Mouse (Mus musculus) heart, postnatal 14 days (tissue): ENCODE measurements around the gene Mad1l1. TPM values are rescaled to one million over a fixed set of nuclear protein-coding genes. Genes with fewer than 3 reads are reported as not detected.

Experiments
- DNase-seq, 2 experiments: peaks; one replicate each; pipeline ENCODE4 v3.0.0; 2021 to 2022
- intact Hi-C: fragments of 180-260 bp; cut with DNase I; formaldehyde crosslinking; loops from one replicate; pipeline ENCODE4 v1.15.1; 2025
- total RNA-seq, 2 experiments: library from RNA; stranded (reverse); gene quantifications; 2 replicates each; pipeline ENCODE4 v1.2.3; 2021

The Mad1l1 gene
- total RNA-seq, 2 experiments from 2014 or later = 14.7 to 14.8 TPM

DNA sequence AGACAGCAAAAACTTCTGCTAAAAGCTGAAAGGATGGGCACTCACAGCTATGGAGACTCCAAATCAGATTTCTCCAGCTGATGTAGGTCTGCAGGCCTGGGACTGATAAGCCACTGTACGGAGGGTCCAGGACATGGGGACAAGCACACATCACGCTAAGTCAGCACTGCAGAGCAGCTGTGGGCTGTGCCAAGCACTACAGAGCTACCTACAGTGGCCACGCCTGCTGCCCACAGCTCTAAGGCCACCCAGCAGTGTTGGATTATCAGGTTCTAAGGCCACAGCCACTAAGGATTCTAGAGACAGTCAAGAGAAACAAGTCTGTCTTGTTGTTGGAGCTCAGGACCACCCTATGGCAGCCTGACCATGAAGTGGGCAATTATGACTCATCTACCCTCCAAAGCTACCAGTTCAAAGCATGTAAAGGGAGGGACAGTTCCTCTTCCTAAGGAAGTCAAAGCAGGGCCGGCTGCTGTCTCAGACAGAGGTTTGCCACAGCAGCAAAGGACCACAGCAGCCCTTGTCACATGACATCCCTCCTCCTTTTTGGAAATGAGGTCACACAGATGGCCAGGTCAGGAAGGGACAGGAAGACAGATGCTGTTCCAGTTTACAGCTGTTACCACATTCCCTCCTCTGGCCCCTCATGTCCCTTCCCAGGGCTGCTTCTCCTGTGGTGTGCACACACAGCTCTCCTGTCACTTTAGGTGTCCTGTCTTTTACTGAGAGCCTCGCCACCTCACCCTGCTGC lies 56.4 kb downstream of the Mad1l1 start:
- DNase-seq = peak; percentile 30 to 35
- intact Hi-C loops = loop anchor here (5.0 kb wide), 2 partner anchors 48 to 68 kb away; no protein-coding TSS in a partner anchor

DNA sequence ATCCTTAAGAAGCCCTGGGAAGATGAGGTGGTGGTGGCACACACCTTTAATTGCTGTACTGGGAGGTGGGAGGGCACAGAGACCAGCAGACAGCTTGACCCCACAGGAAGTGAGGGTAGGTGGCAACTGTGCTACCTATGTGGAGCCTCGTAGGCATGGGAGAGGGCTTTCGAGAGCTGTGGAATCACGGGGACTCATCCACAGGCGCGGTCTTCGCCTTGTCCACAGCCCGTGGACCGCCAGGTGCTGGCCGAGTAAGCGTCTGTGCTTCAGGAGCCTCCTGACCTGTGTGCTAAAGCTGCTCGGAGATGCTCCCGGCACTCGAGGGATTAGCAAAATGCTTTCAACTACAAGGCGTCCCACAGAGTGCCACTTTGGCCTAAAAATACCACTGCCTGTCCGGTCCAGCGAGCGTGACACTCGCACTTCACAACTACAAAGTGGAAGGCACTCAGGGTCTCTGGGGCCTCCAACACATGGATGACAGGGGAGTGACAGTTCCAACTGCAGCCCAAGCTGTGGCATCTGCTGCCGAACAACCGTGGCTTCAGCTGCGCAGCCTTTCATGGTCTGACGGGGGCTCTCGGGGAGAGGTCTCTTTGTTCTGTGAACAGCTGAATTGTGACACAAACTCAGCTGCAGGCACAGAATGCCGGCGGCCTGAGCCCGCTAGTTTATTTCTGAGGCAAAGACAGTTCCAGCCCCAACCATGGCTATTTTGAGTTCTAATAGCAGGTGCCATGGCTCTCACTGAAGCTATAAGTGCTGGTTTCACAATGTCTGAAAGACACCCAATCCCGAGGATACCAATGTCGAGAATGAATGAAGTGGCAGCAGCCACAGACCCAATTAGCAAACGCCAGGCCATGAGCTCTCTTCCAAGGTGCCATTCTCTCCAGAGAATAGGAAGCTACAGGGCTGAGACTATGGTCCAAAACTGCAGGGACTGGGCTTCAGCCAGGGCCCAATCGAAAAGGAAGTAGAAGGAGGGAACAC lies 57.3 kb downstream of the Mad1l1 start:
- peak in 1 of 2 experiments; percentile 21 for DNase-seq

DNA sequence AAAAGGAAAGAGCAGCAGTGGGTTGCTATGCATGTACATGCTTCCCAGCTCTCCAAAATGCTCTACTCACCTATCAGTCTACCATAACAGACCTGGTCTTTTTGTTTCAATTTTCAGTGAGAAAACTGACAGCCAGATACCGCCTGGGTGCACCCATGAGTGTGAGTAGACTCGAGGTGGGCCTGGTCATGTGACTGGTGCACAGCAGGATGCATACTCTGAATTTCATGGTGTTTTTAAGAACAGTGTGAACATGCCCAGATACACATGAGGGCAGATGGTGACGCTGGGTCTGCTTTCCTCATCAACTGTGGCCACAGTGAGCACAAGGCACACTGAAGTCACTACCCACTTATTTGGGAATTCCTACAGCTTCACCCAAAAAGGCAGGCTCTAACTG lies 59.0 kb downstream of the Mad1l1 start:
- intact Hi-C loops = loop anchor here (5.0 kb wide), 1 partner anchor 45 kb away; no protein-coding TSS in a partner anchor
- no peak for DNase-seq

More for the DNA sequence above, 57.3 kb downstream of the Mad1l1 start:
- intact Hi-C loops = loop anchor here (5.0 kb wide), 1 partner anchor 47 kb away; no protein-coding TSS in a partner anchor

DNA sequence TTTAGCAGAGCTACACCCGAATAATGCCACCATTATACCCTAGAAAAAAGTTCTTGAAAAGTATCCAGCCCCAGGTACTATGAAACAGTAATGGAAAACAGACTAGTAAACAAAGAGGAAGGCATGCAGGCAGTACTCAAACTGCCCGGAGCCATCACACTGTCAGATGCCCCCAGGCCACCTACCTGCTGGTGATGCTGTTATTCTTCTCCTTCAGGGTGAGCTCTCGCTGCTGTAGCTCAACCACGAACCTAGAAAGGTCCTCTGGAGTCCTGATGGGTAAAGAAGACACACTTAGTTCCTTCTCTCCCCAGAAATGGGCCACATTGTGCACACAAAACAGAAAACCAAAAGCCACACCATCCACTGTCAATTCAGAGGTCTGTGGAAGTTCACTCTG lies 60.0 kb downstream of the Mad1l1 start:
- intact Hi-C loops = loop anchor here (5.0 kb wide), 1 partner anchor 44 kb away; no protein-coding TSS in a partner anchor

DNA sequence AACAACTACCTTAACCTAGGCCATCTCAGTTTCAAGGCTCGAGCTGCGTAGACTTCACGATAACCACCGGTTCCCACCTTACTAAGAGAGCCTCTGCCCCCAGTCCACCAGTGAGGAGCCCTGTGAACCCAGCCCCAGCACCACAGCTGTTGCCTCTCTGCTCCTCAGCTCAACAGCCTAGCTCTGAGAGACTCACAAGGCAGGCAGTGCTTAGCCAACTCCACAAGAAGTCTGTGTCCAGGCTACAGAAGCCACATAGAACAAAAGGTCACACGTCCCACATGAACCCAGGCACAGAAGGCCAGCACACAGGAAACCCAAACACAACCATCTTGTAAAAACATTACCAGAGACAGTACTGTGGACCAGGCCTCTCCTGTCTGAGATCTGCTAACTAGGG lies 62.7 kb downstream of the Mad1l1 start:
- intact Hi-C loops = no loop called here
- DNase-seq = no peak

More for the DNA sequence above, 60.0 kb downstream of the Mad1l1 start:
- DNase-seq = no peak

DNA sequence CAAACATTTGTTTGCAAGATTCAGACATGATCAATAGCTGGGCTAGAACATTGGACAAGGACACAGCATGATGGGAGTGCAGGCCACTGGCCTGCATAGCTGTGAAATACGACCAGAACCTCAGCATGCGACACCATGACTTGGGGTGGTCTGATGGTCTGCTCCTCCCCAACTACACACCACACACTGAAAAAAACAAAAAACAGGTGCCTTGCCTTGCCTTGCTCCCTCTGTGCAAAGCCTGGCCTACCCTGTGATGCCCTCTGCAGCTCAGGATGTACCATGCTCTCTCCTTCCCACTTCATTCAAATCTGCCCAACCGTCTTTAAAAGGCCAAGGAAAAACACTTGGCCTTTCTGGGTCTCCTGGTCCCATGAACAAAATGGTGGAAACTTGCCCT lies 63.3 kb downstream of the Mad1l1 start:
- no peak for DNase-seq
- intact Hi-C loops = no loop called here

DNA sequence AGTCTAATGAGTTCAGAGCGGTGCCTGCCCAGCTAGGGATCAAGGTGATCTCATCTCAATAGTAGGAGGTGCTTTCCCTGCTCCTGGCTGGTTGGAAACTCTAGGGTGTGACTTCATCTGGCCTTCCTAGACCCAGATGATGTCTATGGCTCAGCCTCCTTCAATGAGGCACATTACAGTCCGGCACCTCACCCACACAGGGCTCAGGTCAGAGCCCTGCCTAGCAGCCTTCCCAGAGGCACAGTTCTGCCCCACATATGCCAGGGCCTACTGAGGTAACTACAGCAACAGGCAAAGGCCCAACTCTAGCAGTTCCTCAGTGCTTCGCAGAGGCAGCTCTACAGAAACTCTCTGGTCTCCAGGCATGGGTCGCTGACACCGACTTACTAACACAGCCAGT lies 63.9 kb downstream of the Mad1l1 start:
- no peak for DNase-seq
- intact Hi-C loops = no loop called here

DNA sequence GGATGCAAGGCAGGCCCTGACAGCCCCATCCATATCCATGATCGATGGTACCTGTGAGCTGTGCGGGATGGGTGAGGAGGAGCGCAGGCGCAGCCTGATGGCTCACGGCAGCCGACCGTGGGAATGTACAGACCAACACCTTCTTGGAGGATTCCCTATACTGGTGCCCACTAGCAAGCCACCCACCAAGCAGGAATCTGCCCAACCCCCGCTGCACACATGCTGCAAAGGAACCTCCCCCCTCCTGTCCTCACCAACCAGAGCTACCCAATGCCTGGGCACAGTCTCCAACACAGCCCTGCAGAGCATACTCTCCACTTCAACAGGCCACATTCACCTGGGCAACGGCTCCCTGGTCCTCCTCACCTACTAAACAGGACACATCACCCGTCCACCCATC lies 64.7 kb downstream of the Mad1l1 start:
- DNase-seq = no peak
- intact Hi-C loops = no loop called here

DNA sequence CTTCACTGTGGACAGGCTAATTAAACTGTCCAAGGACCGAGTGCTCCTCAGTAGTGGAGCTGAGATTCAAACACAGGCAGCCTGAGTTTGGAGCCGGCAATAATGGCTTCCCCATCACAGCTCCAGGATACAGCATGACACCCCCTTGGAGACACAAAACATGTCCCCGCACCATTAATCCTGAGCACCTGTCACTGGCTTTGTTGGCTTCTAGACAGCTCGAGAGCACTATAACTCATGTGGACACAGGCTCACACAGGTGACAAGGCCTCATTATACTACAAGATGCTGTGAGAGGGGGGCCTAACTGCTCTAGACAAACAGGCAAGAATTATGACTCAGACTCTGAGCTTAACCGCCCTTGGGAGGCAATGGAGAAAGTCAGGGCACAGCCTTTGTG lies 66.1 kb downstream of the Mad1l1 start:
- intact Hi-C loops = no loop called here
- no peak for DNase-seq

DNA sequence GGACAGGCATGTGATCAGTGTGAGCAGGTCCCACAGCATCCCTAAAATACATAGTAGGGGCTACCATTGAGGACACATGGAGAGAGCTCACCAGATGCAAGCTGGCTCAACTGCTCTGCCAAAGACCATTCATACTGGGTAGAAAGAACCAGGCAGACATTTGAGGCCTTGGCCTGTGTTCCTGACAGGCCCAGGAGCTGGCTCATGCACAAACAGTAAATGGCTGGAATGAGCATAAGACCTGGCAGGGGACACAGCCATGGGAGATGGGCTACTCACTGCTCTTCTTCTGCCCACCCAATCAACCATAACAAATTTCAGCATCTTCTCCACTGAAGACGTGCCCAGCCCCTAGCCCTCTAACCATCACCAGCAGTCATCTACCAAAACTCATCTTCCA lies 66.7 kb downstream of the Mad1l1 start:
- intact Hi-C loops = no loop called here

DNA sequence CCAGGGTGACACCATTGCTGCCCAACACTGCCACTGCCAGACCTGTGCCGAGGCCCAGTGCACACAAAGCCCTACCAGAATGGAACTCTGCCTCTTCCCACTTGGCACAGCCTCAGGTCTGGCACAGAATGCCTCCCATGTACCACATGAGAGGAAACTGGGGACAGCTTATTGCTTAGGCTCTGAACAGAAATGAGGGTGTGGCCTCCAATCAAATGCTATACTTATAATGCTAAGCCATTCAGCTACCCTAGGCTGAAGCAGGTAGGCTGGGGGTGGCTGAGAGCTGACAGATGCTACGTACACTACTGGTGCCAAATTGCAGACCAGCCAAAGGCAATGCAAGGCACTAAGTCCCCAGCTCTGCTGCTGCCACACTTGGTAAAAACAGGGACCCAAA lies 69.4 kb downstream of the Mad1l1 start:
- peak in 1 of 2 experiments; percentile 12 for DNase-seq
- intact Hi-C loops = no loop called here

More for the DNA sequence above, 66.7 kb downstream of the Mad1l1 start:
- no peak for DNase-seq

DNA sequence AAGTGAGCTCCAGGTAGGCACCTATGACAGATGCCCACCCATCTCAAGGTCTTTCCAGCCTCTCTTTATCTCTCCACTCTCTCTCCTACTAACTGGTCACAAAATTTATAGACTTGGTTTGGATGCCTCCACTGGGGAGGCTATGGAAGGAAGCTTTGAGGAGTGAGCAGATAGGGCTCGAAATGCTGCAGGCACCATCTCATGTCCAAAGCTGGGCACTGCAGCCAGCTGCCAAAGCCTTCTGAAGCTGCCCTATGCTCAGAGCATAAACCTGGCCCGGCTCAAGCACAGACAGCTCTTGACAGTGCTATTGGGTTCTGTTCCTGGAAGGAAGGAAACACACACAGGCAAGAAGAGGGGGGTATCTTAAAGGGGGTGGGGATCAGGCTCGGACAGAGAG lies 71.0 kb downstream of the Mad1l1 start:
- intact Hi-C loops = no loop called here
- DNase-seq = peak in 1 of 2 experiments; percentile 26

DNA sequence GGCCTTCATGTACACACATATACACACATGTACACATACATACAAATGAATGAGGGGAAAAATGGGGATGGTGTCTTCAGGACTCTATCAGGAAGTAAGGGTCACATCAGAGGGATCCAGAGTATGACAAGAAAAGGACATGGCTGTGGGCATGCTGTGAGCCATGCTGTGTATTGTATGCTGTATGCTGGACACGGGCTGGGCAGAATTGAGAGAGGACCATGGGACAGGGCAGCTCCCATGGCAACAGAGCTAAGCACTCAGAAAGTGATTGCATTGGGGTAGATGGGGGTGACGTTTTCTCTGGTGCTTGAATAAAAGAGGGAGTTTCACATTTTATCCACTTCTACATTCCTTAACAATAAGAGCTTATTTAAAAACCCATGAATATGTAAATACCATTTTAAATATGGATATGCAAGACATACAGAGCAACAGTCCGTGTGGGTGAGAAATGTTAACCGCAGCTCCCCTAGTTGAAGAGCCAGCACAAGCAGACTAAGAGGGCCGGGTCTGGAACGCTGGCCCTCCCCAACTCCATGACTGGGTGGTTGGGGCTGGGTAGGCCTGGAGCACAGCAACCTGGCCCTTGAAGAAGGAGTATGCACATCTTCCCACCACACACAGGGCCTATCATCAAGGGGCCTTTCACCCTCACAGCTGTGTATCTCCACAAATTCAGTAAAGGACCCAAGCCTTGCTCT lies 71.8 kb downstream of the Mad1l1 start:
- intact Hi-C loops = no loop called here

DNA sequence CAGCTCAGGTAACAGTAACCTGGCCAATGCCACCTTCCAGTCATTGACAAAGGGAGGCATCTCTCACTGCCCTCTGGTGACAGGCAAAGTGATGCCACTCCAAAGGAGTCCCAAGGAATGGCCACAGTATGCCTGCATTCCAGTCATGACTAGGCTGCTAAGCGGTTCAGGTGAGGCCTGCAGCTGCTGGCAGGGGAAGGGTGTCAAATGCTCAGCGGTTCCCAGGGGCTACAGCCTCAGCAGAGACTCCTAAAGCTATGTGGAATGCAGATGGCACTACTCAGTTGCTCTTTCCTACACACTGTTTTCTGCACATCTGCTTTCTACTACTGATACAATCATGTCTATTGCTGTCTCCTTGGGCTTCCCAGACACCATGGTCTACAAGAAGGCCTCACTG lies 73.3 kb downstream of the Mad1l1 start:
- DNase-seq = no peak
- intact Hi-C loops = no loop called here

More for the DNA sequence above, 71.8 kb downstream of the Mad1l1 start:
- DNase-seq = no peak

DNA sequence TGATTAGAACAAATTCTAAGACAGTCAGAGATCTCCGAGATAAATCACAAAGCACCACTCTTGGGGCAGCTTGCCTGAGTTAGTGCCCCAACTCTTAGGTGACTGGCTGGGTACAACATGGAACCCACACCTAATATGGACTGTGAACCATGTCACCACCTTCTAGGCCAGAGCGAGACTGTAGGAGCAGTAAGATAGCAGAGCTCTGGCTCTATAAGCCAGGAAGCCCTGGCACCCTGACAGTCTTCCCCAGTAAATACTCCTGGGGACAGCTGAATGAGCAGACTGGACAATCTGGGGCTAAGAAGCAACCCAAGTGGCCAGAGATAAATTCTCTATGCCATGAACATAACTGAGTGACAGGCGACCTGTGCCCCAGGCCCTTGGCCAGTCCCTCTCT lies 81.1 kb downstream of the Mad1l1 start:
- intact Hi-C loops = no loop called here
- DNase-seq = peak in 1 of 2 experiments; percentile 24

DNA sequence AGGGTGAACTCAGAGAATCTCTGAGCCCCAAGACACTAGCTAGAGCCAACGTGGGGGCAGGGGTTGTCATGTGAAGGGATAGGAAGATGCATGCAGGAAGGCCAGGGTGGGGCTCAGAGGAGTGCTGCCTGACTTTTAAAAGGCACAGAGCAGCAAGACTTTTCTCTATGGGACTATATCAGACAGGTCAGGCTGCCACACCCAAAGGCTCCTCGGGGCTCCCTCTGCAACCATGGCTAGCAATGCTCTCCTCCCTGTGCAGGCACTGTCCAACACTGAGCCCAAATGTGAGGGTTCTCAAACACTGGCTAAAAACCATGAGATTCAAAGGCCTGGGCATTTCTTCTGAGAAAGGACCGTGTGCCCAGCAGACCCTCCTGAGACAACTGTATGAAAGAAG lies 82.5 kb downstream of the Mad1l1 start:
- no peak for DNase-seq
- intact Hi-C loops = no loop called here

DNA sequence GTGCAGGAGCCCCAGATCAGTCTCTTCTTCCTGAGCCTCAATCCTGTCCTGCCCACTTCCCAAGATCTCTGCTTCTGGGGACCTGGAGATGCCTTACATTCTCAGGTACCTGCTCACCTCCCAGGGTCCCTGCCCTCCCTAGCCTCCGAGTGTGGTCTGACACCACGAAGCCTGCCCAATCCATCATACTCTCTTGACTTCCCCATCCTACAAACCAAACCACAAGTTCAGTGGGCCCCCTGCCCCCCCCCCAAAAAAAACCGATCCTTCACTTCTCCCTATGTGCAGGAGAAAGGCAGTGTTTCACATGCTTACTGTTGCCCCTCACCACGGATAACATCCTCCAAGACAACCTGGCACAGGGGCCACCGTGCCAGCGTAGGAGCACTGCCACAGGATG lies 90.5 kb downstream of the Mad1l1 start:
- DNase-seq = no peak

DNA sequence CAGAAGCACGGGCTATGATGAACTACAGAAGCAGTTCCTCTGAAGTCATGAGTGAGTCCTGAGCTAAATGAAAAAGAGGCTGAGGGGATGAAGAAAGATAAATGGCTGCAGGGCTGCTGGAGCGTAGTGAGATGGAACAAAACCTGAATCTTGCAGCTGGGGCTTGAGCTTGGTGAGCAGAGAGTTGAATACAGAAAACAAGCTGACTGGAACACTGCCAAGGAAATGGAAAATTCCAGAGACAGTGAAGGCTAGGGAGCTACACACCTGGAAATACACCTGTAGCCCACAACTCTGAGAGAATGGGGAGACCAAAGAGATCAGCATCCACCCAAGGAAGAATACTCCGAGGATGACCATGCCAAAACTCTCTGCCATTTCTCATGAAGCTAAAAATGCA lies 93.0 kb downstream of the Mad1l1 start:
- DNase-seq = no peak
- intact Hi-C loops = no loop called here

More for the DNA sequence above, 90.5 kb downstream of the Mad1l1 start:
- intact Hi-C loops = no loop called here

DNA sequence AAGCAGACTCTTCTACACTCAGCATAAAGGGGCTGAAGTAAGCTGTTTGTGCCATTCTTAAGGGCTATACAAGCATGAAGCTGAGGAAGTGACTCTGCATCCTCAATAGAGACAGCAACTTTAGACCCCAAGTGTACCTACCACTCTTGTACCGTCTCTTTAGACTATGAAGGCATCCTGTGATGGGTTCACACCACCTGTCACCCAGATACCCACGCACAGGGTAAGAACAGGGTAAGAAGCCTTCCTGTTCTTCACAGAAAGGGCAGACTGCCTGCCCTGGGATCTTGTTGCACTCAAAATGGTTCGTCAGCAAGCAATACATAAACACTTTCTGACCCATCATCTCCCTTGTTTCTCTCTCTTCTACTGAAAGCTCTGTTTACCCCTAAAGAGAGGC lies 94.5 kb downstream of the Mad1l1 start:
- intact Hi-C loops = no loop called here
- no peak for DNase-seq

DNA sequence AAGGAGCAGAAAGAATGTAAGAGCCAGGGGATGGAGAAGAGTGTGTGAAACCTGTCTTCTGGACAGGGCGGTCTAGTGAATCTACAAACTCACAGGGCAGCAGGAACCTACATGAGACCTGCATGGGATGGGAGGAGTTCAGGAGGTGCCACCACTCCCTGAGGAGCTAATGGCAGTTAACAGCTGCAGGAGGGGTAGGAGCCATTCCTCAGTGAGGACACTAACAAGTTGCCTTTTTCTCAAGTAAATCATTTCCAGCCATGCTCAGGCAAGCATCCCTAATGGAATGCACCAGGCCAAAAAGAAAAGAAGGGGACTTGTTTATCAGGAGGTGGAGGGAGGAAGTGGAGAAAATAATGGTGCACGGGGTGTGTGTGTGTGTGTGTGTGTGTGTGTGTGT lies 95.5 kb downstream of the Mad1l1 start:
- intact Hi-C loops = no loop called here
- DNase-seq = no peak
